Mouse (Mus musculus) right cerebral cortex, adult 18-20 months (tissue): ENCODE data around the gene Ccm2l.

Experiments used
- DNase-seq: peaks from one replicate; pipeline ENCODE4 v3.0.0; 2022; ENCODE audit warnings: mixed read lengths

Gene Ccm2l

GRCm38 (mm10) chr2:153107046-153107766 is 41.5 kb downstream of the Ccm2l start:
- DNase-seq = no peak

- DNase-seq = no peak
These were observed 42.0 kb downstream of the Ccm2l start for GRCm38 (mm10) chr2:153107802-153108201.

GRCm38 (mm10) chr2:153108313-153109264 is 42.8 kb downstream of the Ccm2l start, which contains the start of gene Hck:
TSS of gene Hck (plus strand) at chr2:153108468.
- no peak for DNase-seq

GRCm38 (mm10) chr2:153109596-153109995 is 43.8 kb downstream of the Ccm2l start:
- no peak for DNase-seq

GRCm38 (mm10) chr2:153111298-153111697 is 45.5 kb downstream of the Ccm2l start:
- DNase-seq = no peak

GRCm38 (mm10) chr2:153115679-153116081 is 49.9 kb downstream of the Ccm2l start:
- no peak for DNase-seq

- DNase-seq = no peak
These were observed 51.3 kb downstream of the Ccm2l start for GRCm38 (mm10) chr2:153117051-153117486.

GRCm38 (mm10) chr2:153119488-153119887 is 53.7 kb downstream of the Ccm2l start:
- DNase-seq = no peak

GRCm38 (mm10) chr2:153120126-153120525 is 54.4 kb downstream of the Ccm2l start:
- no peak for DNase-seq

GRCm38 (mm10) chr2:153121821-153122615 is 56.3 kb downstream of the Ccm2l start:
- DNase-seq = no peak

- no peak for DNase-seq
These were observed 56.9 kb downstream of the Ccm2l start for GRCm38 (mm10) chr2:153122701-153123100.

GRCm38 (mm10) chr2:153125875-153126274 is 60.1 kb downstream of the Ccm2l start:
- DNase-seq = no peak

- DNase-seq = no peak
These were observed 65.3 kb downstream of the Ccm2l start for GRCm38 (mm10) chr2:153131019-153131418.
